Comparison of ENCODE assay signal across 38 mouse cellular contexts in genomic region chr1:85106013-85106412, GRCm38 (mm10). TPM values are rescaled to one million over a fixed set of nuclear protein-coding genes. Genes with fewer than 3 reads are reported as not detected.
"Had no signal": no experiment of that assay in that cellular context is flagged by ENCODE, and none has a peak within 500 bp of the region (broad histone marks: within the 10 kb centered on the region; RNA-seq: fewer than 3 reads in every experiment).

No protein-coding gene starts in this region.

RNA-seq across cellular contexts. Expression of gene A530032D15Rik, which starts 3.6 kb away (rescaled TPM):
- total RNA-seq: left cerebral cortex, postnatal 10 days; left cerebral cortex, postnatal 14 days; left cerebral cortex, postnatal 36 days; left cerebral cortex, postnatal 4 days; midbrain, postnatal 0 days had no signal
- polyA plus RNA-seq: limb, embryonic 10.5 days; limb, embryonic 11.5 days; limb, embryonic 12.5 days; limb, embryonic 13.5 days; limb, embryonic 14.5 days; limb, embryonic 15.5 days; liver, adult 2 months; liver, embryonic 11.5 days; liver, embryonic 13.5 days; liver, embryonic 16.5 days; lung, adult 2 months; lung, embryonic 14.5 days; lung, embryonic 15.5 days; lung, embryonic 16.5 days; midbrain, embryonic 10.5 days; midbrain, embryonic 11.5 days; midbrain, embryonic 12.5 days; midbrain, embryonic 13.5 days; midbrain, embryonic 14.5 days; midbrain, embryonic 15.5 days; midbrain, embryonic 16.5 days; midbrain, postnatal 0 days; myocyte had no signal

RNA-seq across cellular contexts. Expression of gene Gm10553, which starts 6.0 kb away (rescaled TPM):
- total RNA-seq: left cerebral cortex, adult 8-10 months; left cerebral cortex, postnatal 10 days; left cerebral cortex, postnatal 14 days; left cerebral cortex, postnatal 25 days; left cerebral cortex, postnatal 36 days; left cerebral cortex, postnatal 4 days; liver, adult 2 months; megakaryocyte, adult 5-6 weeks; megakaryocyte-erythroid progenitor cell, adult 5-6 weeks; midbrain, postnatal 0 days; monocyte, adult 5-6 weeks had no signal
- polyA plus RNA-seq: limb, embryonic 10.5 days; limb, embryonic 11.5 days; limb, embryonic 12.5 days; limb, embryonic 13.5 days; limb, embryonic 14.5 days; limb, embryonic 15.5 days; liver, adult 2 months; liver, embryonic 11.5 days; liver, embryonic 12.5 days; liver, embryonic 13.5 days; liver, embryonic 14.5 days; liver, embryonic 15.5 days; liver, embryonic 16.5 days; liver, postnatal 0 days; lung, adult 2 months; lung, embryonic 14.5 days; lung, embryonic 15.5 days; lung, embryonic 16.5 days; lung, postnatal 0 days; macrophage; midbrain, embryonic 10.5 days; midbrain, embryonic 11.5 days; midbrain, embryonic 12.5 days; midbrain, embryonic 13.5 days; midbrain, embryonic 14.5 days; midbrain, embryonic 15.5 days; midbrain, embryonic 16.5 days; midbrain, postnatal 0 days; myocyte had no signal
